ENCODE assay signal across 26 mouse cellular contexts in genomic region chr6:108453618-108454017, GRCm38 (mm10).
A peak's percentile ranks its signal among the peaks of the same experiment; 100 is the strongest.
DNase-seq lines count a peak whose midpoint lies in the region; ATAC-seq and TF ChIP-seq lines count a peak whose summit lies in the region.
"Had no signal": no experiment of that assay in that cellular context is flagged by ENCODE, and none has a peak within 500 bp of the region (broad histone marks: within the 10 kb centered on the region; RNA-seq: fewer than 3 reads in every experiment).

No protein-coding gene starts in this region.

- peaks cover 26% of the 10 kb centered on the region for H3K4me1 ChIP-seq in intestine, postnatal 0 days (replicated peaks; ENCODE audit: control insufficient read depth, insufficient read depth, low read length)
- peaks cover 29% of the 10 kb centered on the region for H3K4me1 ChIP-seq in intestine, embryonic 15.5 days (replicated peaks)
- peaks cover 39% of the 10 kb centered on the region for H3K4me1 ChIP-seq in liver, postnatal 0 days (ENCODE audit: insufficient read depth)
- peaks cover 9% of the 10 kb centered on the region for H3K4me1 ChIP-seq in liver, embryonic 11.5 days (replicated peaks; ENCODE audit: control insufficient read depth, insufficient read depth, low read length)

- H3K36me3 ChIP-seq in intestine, postnatal 0 days (ENCODE audit: control insufficient read depth, insufficient read depth), result 0 out of 2 replicates have a peak, but pooled peaks cover 4% of the 10 kb centered on the region
- H3K36me3 ChIP-seq in intestine, embryonic 15.5 days, result no peaks in the 10 kb centered on the region
- no peaks in the 10 kb centered on the region for H3K36me3 ChIP-seq in liver, postnatal 0 days (replicated peaks; ENCODE audit: insufficient read depth, low read length)
- H3K36me3 ChIP-seq in liver, embryonic 11.5 days (ENCODE audit: control insufficient read depth, insufficient read depth, low read length), result no peaks in the 10 kb centered on the region
- H3K36me3 ChIP-seq: limb, embryonic 13.5 days; neural tube, embryonic 13.5 days had no signal

- no peaks in the 10 kb centered on the region for H3K9me3 ChIP-seq in intestine, postnatal 0 days (ENCODE audit: control insufficient read depth)
- no peaks in the 10 kb centered on the region for H3K9me3 ChIP-seq in intestine, embryonic 15.5 days
- H3K9me3 ChIP-seq in liver, postnatal 0 days (ENCODE audit: low read length), result no peaks in the 10 kb centered on the region
- no peaks in the 10 kb centered on the region for H3K9me3 ChIP-seq in liver, embryonic 11.5 days (ENCODE audit: control insufficient read depth, low read length)
- H3K9me3 ChIP-seq: heart, embryonic 12.5 days; limb, embryonic 13.5 days; neural tube, embryonic 13.5 days had no signal

- DNase-seq in adrenal gland, postnatal 10 days, result peak; percentile 23
- no peak for DNase-seq in adrenal gland, adult 18-20 months (ENCODE audit: low spot score in 2 of 2)
- no peak for DNase-seq in liver, postnatal 0 days
- DNase-seq in liver, embryonic 11.5 days (ENCODE audit: low spot score), result no peak
- no peak for DNase-seq in B cell, adult 2 months
- DNase-seq: adrenal gland, postnatal 25 days; cerebellum, adult 11-12 months; cerebellum, postnatal 10 days; gastrocnemius, postnatal 14 days; heart, adult 11 months; heart, postnatal 4 days; kidney, adult 9 months; kidney, postnatal 10 days; lung, embryonic 14.5 days; lung, postnatal 14 days; thymus, postnatal 4 days had no signal

- H3K27me3 ChIP-seq in intestine, postnatal 0 days (replicated peaks; ENCODE audit: control insufficient read depth, insufficient read depth, low read length), result no peaks in the 10 kb centered on the region
- no peaks in the 10 kb centered on the region for H3K27me3 ChIP-seq in intestine, embryonic 15.5 days (replicated peaks)
- no peaks in the 10 kb centered on the region for H3K27me3 ChIP-seq in liver, postnatal 0 days (ENCODE audit: insufficient read depth, low read length)
- no peaks in the 10 kb centered on the region for H3K27me3 ChIP-seq in liver, embryonic 11.5 days (replicated peaks; ENCODE audit: control insufficient read depth, insufficient read depth, low read length)
- H3K27me3 ChIP-seq: heart, embryonic 12.5 days; limb, embryonic 13.5 days; neural tube, embryonic 13.5 days; Patski had no signal

- peak; percentile 43 for ATAC-seq in intestine, postnatal 0 days
- no peak for ATAC-seq in intestine, embryonic 15.5 days
- ATAC-seq in liver, postnatal 0 days, result peak; percentile 64
- no peak for ATAC-seq in liver, embryonic 11.5 days (replicated peaks; ENCODE audit: low FRiP score)
- ATAC-seq: inflammation-experienced regulatory T-cells, adult 6 months; Patski had no signal

- TF ChIP-seq CTCF in intestine, postnatal 0 days (IDR thresholded peaks at IDR 0.05; ENCODE audit: low read depth), result no peak
- no peak for TF ChIP-seq CTCF in liver, postnatal 0 days (IDR thresholded peaks at IDR 0.05; ENCODE audit: low read depth)

- H3K4me2 ChIP-seq in intestine, postnatal 0 days (replicated peaks; ENCODE audit: low read depth), result no peak overlapping the region
- H3K4me2 ChIP-seq in intestine, embryonic 15.5 days (replicated peaks), result no peak overlapping the region
- no peak overlapping the region for H3K4me2 ChIP-seq in liver, postnatal 0 days (ENCODE audit: low read depth, low read length)
- no peak overlapping the region for H3K4me2 ChIP-seq in liver, embryonic 11.5 days
- H3K4me2 ChIP-seq: heart, embryonic 12.5 days; hindbrain, embryonic 14.5 days; limb, embryonic 13.5 days; lung, embryonic 14.5 days; neural tube, embryonic 13.5 days had no signal

- peak; percentile 49; the same call in 1 of the 2 replicates for TF ChIP-seq EP300 in liver, postnatal 0 days (IDR thresholded peaks at IDR 0.05; ENCODE audit: low read depth)

- 0 out of 2 replicates have a peak overlapping the region, but pooled peaks have one; percentile 54 for H3K27ac ChIP-seq in intestine, postnatal 0 days (ENCODE audit: low read depth, low read length)
- H3K27ac ChIP-seq in intestine, embryonic 15.5 days, result no peak overlapping the region
- peak overlapping the region; percentile 75 for H3K27ac ChIP-seq in liver, postnatal 0 days (ENCODE audit: low read depth)
- H3K27ac ChIP-seq in liver, embryonic 11.5 days (ENCODE audit: low read depth, low read length), result no peak overlapping the region
- H3K27ac ChIP-seq: hindbrain, embryonic 14.5 days; limb, embryonic 13.5 days; liver, embryonic 14.5 days; neural tube, embryonic 13.5 days had no signal

- H3K4me3 ChIP-seq in intestine, postnatal 0 days (ENCODE audit: low read depth, low read length), result no peak overlapping the region
- no peak overlapping the region for H3K4me3 ChIP-seq in intestine, embryonic 15.5 days (replicated peaks)
- no peak overlapping the region for H3K4me3 ChIP-seq in liver, postnatal 0 days (ENCODE audit: low read depth, low read length)
- H3K4me3 ChIP-seq in liver, embryonic 11.5 days (ENCODE audit: low read depth, low read length), result no peak overlapping the region
- H3K4me3 ChIP-seq: erythroblast, embryonic 14.5 days; heart, embryonic 12.5 days; limb, embryonic 13.5 days; neural tube, embryonic 13.5 days had no signal

- no peak overlapping the region for H3K9ac ChIP-seq in intestine, postnatal 0 days (ENCODE audit: low read depth, low read length)
- H3K9ac ChIP-seq in intestine, embryonic 15.5 days, result no peak overlapping the region
- no peak overlapping the region for H3K9ac ChIP-seq in liver, postnatal 0 days (replicated peaks)
- no peak overlapping the region for H3K9ac ChIP-seq in liver, embryonic 11.5 days (ENCODE audit: low read depth, low read length)
- H3K9ac ChIP-seq: heart, embryonic 12.5 days; hindbrain, embryonic 14.5 days; limb, embryonic 13.5 days; liver, embryonic 14.5 days; lung, embryonic 14.5 days; neural tube, embryonic 13.5 days had no signal

- 69% methylated on average over 5 of the region's 5 CpGs for WGBS in intestine, postnatal 0 days
- 90% methylated on average over 5 of the region's 5 CpGs for WGBS in intestine, embryonic 15.5 days
- 68% methylated on average over 5 of the region's 5 CpGs for WGBS in liver, postnatal 0 days (ENCODE audit: insufficient replicate concordance)
- WGBS in liver, embryonic 11.5 days, result 80% methylated on average over 5 of the region's 5 CpGs

Comparison
In these comparisons a context has a peak if more than half of its experiments do, and no peak if none do; other contexts are left out.
1. ATAC-seq: peak in intestine, postnatal 0 days (single experiment) and liver, postnatal 0 days (single experiment); none in intestine, embryonic 15.5 days (single experiment) and liver, embryonic 11.5 days (single experiment).
2. H3K27ac ChIP-seq: peak in intestine, postnatal 0 days (single experiment) and liver, postnatal 0 days (single experiment); none in intestine, embryonic 15.5 days (single experiment) and liver, embryonic 11.5 days (single experiment).